Mouse (Mus musculus): Measurements from ENCODE around the gene Dbi. TPM values are rescaled to one million over a fixed set of nuclear protein-coding genes. Genes with fewer than 3 reads are reported as not detected.

Dbi gene
- total RNA-seq, 1 experiment from 2014 or later = 156 TPM

GRCm38 (mm10) chr1:120125471-120125870 lies 4.6 kb upstream of the Dbi start:
- ATAC-seq (replicated peaks in 1 of 2; ENCODE audit: insufficient read depth in 1 of 2, low FRiP score in 2 of 2, low TSS enrichment in 1 of 2, low read depth in 1 of 2, poor library complexity in 2 of 2, severe bottlenecking in 2 of 2) = no peak

- no peak for ATAC-seq (replicated peaks in 1 of 2; ENCODE audit: insufficient read depth in 1 of 2, low FRiP score in 2 of 2, low TSS enrichment in 1 of 2, low read depth in 1 of 2, poor library complexity in 2 of 2, severe bottlenecking in 2 of 2)
Observed at GRCm38 (mm10) chr1:120124839-120125238, 4.0 kb upstream of the Dbi start.

- ATAC-seq (replicated peaks in 1 of 2; ENCODE audit: insufficient read depth in 1 of 2, low FRiP score in 2 of 2, low TSS enrichment in 1 of 2, low read depth in 1 of 2, poor library complexity in 2 of 2, severe bottlenecking in 2 of 2) = no peak
Observed at GRCm38 (mm10) chr1:120122634-120123383, 1.9 kb upstream of the Dbi start.

- no peak for ATAC-seq (replicated peaks in 1 of 2; ENCODE audit: insufficient read depth in 1 of 2, low FRiP score in 2 of 2, low TSS enrichment in 1 of 2, low read depth in 1 of 2, poor library complexity in 2 of 2, severe bottlenecking in 2 of 2)
Observed at GRCm38 (mm10) chr1:120121930-120122530, 1.2 kb upstream of the Dbi start.

GRCm38 (mm10) chr1:120120141-120120968 lies 523 bp downstream of the Dbi start:
- ATAC-seq (replicated peaks in 1 of 2; ENCODE audit: insufficient read depth in 1 of 2, low FRiP score in 2 of 2, low TSS enrichment in 1 of 2, low read depth in 1 of 2, poor library complexity in 2 of 2, severe bottlenecking in 2 of 2) = peak; percentile 37 to 43; a peak in 3 of 4 replicates

GRCm38 (mm10) chr1:120119389-120119788 lies 1.5 kb downstream of the Dbi start:
- no peak for ATAC-seq (replicated peaks in 1 of 2; ENCODE audit: insufficient read depth in 1 of 2, low FRiP score in 2 of 2, low TSS enrichment in 1 of 2, low read depth in 1 of 2, poor library complexity in 2 of 2, severe bottlenecking in 2 of 2)

- ATAC-seq (replicated peaks in 1 of 2; ENCODE audit: insufficient read depth in 1 of 2, low FRiP score in 2 of 2, low TSS enrichment in 1 of 2, low read depth in 1 of 2, poor library complexity in 2 of 2, severe bottlenecking in 2 of 2) = no peak
Observed at GRCm38 (mm10) chr1:120118854-120119253, 2.0 kb downstream of the Dbi start.

- no peak for ATAC-seq (replicated peaks in 1 of 2; ENCODE audit: insufficient read depth in 1 of 2, low FRiP score in 2 of 2, low TSS enrichment in 1 of 2, low read depth in 1 of 2, poor library complexity in 2 of 2, severe bottlenecking in 2 of 2)
Observed at GRCm38 (mm10) chr1:120116106-120116505, 4.8 kb downstream of the Dbi start.

GRCm38 (mm10) chr1:120115671-120116081 lies 5.2 kb downstream of the Dbi start:
- no peak for ATAC-seq (replicated peaks in 1 of 2; ENCODE audit: insufficient read depth in 1 of 2, low FRiP score in 2 of 2, low TSS enrichment in 1 of 2, low read depth in 1 of 2, poor library complexity in 2 of 2, severe bottlenecking in 2 of 2)

- ATAC-seq (replicated peaks in 1 of 2; ENCODE audit: insufficient read depth in 1 of 2, low FRiP score in 2 of 2, low TSS enrichment in 1 of 2, low read depth in 1 of 2, poor library complexity in 2 of 2, severe bottlenecking in 2 of 2) = peak; percentile 31 to 44; a peak in 2 of 4 replicates
Observed at GRCm38 (mm10) chr1:120112251-120113187, 8.4 kb downstream of the Dbi start.

- ATAC-seq (replicated peaks in 1 of 2; ENCODE audit: insufficient read depth in 1 of 2, low FRiP score in 2 of 2, low TSS enrichment in 1 of 2, low read depth in 1 of 2, poor library complexity in 2 of 2, severe bottlenecking in 2 of 2) = no peak
Observed at GRCm38 (mm10) chr1:120111766-120112165, 9.1 kb downstream of the Dbi start.

- no peak for ATAC-seq (replicated peaks in 1 of 2; ENCODE audit: insufficient read depth in 1 of 2, low FRiP score in 2 of 2, low TSS enrichment in 1 of 2, low read depth in 1 of 2, poor library complexity in 2 of 2, severe bottlenecking in 2 of 2)
Observed at GRCm38 (mm10) chr1:120109741-120110432, 11.0 kb downstream of the Dbi start.

- ATAC-seq (replicated peaks in 1 of 2; ENCODE audit: insufficient read depth in 1 of 2, low FRiP score in 2 of 2, low TSS enrichment in 1 of 2, low read depth in 1 of 2, poor library complexity in 2 of 2, severe bottlenecking in 2 of 2) = peak; percentile 56 to 59
Observed at GRCm38 (mm10) chr1:120105556-120105959, 15.3 kb downstream of the Dbi start.

- ATAC-seq (replicated peaks in 1 of 2; ENCODE audit: insufficient read depth in 1 of 2, low FRiP score in 2 of 2, low TSS enrichment in 1 of 2, low read depth in 1 of 2, poor library complexity in 2 of 2, severe bottlenecking in 2 of 2) = no peak
Observed at GRCm38 (mm10) chr1:120101227-120101609, 19.7 kb downstream of the Dbi start.

- ATAC-seq (replicated peaks in 1 of 2; ENCODE audit: insufficient read depth in 1 of 2, low FRiP score in 2 of 2, low TSS enrichment in 1 of 2, low read depth in 1 of 2, poor library complexity in 2 of 2, severe bottlenecking in 2 of 2) = peak; percentile 29 to 49; a peak in 1 of 4 replicates
Observed at GRCm38 (mm10) chr1:120100456-120101226, 20.2 kb downstream of the Dbi start.

- ATAC-seq (replicated peaks in 1 of 2; ENCODE audit: insufficient read depth in 1 of 2, low FRiP score in 2 of 2, low TSS enrichment in 1 of 2, low read depth in 1 of 2, poor library complexity in 2 of 2, severe bottlenecking in 2 of 2) = peak; percentile 88 to 93
Observed at GRCm38 (mm10) chr1:120099483-120099882, 21.4 kb downstream of the Dbi start.

Data from hematopoietic stem cell, adult 5-6 weeks (primary cell).